Mouse (Mus musculus) lung, adult 10 weeks (tissue): Measurements from ENCODE around the gene Tchp. TPM values are rescaled to one million over a fixed set of nuclear protein-coding genes. Genes with fewer than 3 reads are reported as not detected.

Experiments used
- polyA plus RNA-seq: library from polyadenylated mRNA; stranded (reverse); fragments of 350-450 nt; fragmentation: Illumina TruSeq; extraction: RNeasy Lipid Tissue Mini Kit (QIAGEN cat#74804); gene quantifications from one replicate; pipeline ENCODE4 v1.2.3, GENCODE M21; 2014; ENCODE audit warnings: low read depth, low replicate concordance; ENCODE audit not compliant: insufficient read depth

Gene Tchp
- polyA plus RNA-seq = 6.7 TPM

DNA sequence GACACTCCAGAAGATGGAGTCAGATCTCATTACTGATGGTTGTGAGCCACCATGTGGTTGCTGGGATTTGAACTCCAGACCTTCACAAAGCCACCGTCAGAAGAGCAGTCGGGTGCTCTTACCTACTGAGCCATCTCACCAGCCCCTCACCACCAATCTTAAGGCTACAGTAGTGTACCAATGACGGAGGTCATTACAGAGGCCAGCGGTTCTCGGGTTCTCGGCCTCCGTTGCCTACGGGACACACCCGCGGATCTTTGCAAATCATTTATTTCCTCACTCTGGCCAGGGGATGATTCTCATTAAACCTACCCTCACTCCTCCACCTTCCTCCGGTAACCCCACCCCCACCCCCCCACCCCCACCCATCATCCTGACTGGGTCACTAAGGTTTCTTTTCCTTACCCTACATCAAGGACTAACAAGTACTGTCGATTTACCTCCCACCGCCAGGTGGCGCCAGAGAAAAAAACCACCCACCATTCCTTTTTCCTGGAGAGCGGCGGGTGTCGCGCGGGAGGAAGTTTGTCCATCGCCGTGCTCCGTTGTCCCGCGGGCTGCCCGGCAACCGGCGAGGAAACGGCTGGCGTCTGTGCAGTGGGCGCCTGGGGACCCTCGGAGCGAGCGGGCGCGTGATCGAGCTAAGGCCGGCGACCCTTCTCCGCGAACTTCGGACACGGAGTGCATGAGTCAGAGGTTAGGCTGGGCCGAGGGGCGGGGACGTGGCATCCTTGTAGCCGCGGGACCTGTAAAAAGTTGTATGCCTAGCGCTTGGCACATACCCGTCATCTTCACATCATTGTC, at the start of gene Tchp:
Tchp (plus strand) TSS at position 496 of the 804 bp plus-strand sequence.

DNA sequence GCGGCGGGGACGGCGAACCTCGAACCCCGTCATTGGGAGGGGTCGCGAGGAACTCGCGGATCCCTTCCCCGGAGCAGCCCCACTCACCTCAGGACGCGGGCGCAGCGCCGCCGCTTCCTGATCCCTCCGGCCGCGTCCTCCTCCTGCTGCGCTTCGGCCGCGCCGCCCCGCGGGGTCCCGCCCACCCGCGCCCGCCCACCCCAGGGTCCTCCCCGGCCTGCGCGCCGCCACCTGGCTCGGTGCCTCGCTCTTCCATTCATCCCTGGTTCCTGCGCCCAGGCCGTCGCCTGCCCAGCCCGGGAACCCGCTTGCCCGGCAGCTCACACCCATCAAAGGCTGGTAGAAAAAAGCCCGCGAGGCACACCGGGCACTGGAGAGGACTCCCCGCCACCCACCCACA, 49.3 kb upstream of the Tchp start, which contains the start of gene Trpv4:
Trpv4 (minus strand) TSS at position 167 of the 400 bp plus-strand sequence.

DNA sequence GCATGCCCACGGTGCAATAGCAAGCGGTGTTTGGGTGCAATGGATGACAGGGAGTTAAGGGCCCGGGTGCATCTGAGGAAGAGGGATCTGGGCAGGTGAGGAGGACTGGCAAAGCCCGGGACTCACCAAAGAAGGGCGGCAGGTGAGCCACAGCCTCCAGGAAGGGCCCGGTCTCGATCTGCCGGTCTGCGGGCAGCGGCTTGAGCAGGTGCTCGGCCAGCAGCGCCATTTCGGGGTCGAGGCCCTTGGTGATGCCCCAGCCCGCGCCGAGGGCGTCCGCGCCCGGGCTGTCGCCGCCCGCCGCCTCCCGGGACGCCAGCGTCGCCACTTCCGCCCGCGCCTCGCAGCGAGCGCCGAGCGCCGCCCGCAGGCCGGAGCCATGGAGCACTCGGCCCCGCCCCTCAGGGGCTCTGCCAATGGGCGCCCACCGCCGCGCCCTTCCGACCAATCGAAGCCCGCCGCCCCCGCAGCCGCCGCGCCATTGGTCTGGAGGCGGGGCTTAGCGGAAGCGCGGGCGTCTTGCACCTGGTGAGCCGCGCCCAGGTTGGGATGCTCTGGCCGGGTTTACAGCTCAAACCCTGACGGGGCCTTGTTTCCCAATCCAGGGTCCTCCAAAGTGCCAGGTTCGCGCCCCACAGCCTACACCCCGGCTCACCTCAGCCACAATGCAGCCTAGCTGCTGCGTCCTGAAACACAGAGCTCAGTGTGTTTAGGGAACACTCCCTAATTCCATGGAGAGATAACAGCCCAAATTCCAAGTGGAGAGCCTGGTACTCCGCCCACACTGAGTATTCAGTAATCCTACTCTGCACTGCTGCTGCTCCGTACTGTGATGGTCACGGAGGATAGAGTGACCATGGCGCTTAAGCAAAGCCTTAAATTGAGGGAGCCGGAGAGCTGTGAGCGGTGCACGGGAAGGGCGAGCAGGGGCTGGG, 16.7 kb upstream of the Tchp start, which contains the start of gene Gltp:
Gltp (minus strand) TSS at position 352 of the 935 bp plus-strand sequence.

Other genes starting within 250 kb of the Tchp start
- 2.6 TPM for gene Fam222a, start 139.7 kb upstream of the Tchp start, polyA plus RNA-seq
- gene Trpv4, start 49.3 kb upstream of the Tchp start, polyA plus RNA-seq = 3.0 TPM
- 81.2 TPM for gene Gltp, start 16.8 kb upstream of the Tchp start, polyA plus RNA-seq
- gene Ankrd13a, start 66.9 kb downstream of the Tchp start, polyA plus RNA-seq = 67.3 TPM
- 23.3 TPM for gene Git2, start 67.8 kb downstream of the Tchp start, polyA plus RNA-seq
- gene 1500011B03Rik, start 115.7 kb downstream of the Tchp start, polyA plus RNA-seq = 17.3 TPM
- not detected for gene 4930519G04Rik, start 145.9 kb downstream of the Tchp start, polyA plus RNA-seq
- gene Gm9936, start 150.9 kb downstream of the Tchp start, polyA plus RNA-seq = not detected
- 23.5 TPM for gene Oasl2, start 189.2 kb downstream of the Tchp start, polyA plus RNA-seq
- gene Oasl1, start 215.5 kb downstream of the Tchp start, polyA plus RNA-seq = 1.5 TPM
- gene 2210016L21Rik, start 234.4 kb downstream of the Tchp start, polyA plus RNA-seq = 18.9 TPM